Mouse (Mus musculus): Measurements from ENCODE around the gene Alg12.
"Not testable (repeated sequence)": the region's sequence is repeated elsewhere in the genome, so short reads cannot be mapped to it uniquely, and the experiment has no call there.

The Alg12 gene

GRCm38 (mm10) chr15:88830696-88831095 is 11.6 kb upstream of the Alg12 start:
- DNase-seq, result peak in 1 of 2 experiments; percentile 6

GRCm38 (mm10) chr15:88829791-88830440 is 10.8 kb upstream of the Alg12 start:
- DNase-seq, result peak in 1 of 2 experiments; percentile 25

- DNase-seq, result peak; percentile 96 to 98
These were observed 9.9 kb upstream of the Alg12 start for GRCm38 (mm10) chr15:88828800-88829705.

- peak; percentile 92 to 93 for DNase-seq
These were observed 9.1 kb upstream of the Alg12 start for GRCm38 (mm10) chr15:88827991-88828799.

- DNase-seq, result peak; percentile 46 to 73
These were observed 8.3 kb upstream of the Alg12 start for GRCm38 (mm10) chr15:88827466-88827865.

GRCm38 (mm10) chr15:88823376-88823775 is 4.3 kb upstream of the Alg12 start:
- DNase-seq, result no peak

- no peak for DNase-seq
These were observed 3.4 kb upstream of the Alg12 start for GRCm38 (mm10) chr15:88822513-88822912.

GRCm38 (mm10) chr15:88821403-88821802 is 2.3 kb upstream of the Alg12 start:
- no peak for DNase-seq

GRCm38 (mm10) chr15:88819906-88820303 is 787 bp upstream of the Alg12 start:
- DNase-seq, result no peak

- DNase-seq, result no peak
These were observed 3.9 kb downstream of the Alg12 start for GRCm38 (mm10) chr15:88815196-88815700.

GRCm38 (mm10) chr15:88814411-88815047 is 4.6 kb downstream of the Alg12 start:
- DNase-seq, result no peak

- DNase-seq, result not testable (repeated sequence)
These were observed 5.2 kb downstream of the Alg12 start for GRCm38 (mm10) chr15:88813873-88814272.

GRCm38 (mm10) chr15:88813262-88813661 is 5.9 kb downstream of the Alg12 start:
- DNase-seq, result no peak

GRCm38 (mm10) chr15:88810369-88810768 is 8.7 kb downstream of the Alg12 start:
- no peak for DNase-seq

GRCm38 (mm10) chr15:88808121-88808520 is 11.0 kb downstream of the Alg12 start:
- DNase-seq, result no peak

- no peak for DNase-seq
These were observed 16.8 kb downstream of the Alg12 start for GRCm38 (mm10) chr15:88802348-88802747.

- DNase-seq, result no peak
These were observed 17.2 kb downstream of the Alg12 start for GRCm38 (mm10) chr15:88801903-88802302.

GRCm38 (mm10) chr15:88800921-88801354 is 18.2 kb downstream of the Alg12 start:
- no peak for DNase-seq

GRCm38 (mm10) chr15:88799950-88800371 is 19.2 kb downstream of the Alg12 start:
- DNase-seq, result no peak

- DNase-seq, result not testable (repeated sequence)
These were observed 24.4 kb downstream of the Alg12 start for GRCm38 (mm10) chr15:88794729-88795128.

GRCm38 (mm10) chr15:88792140-88792850 is 26.8 kb downstream of the Alg12 start:
- DNase-seq, result no peak

- DNase-seq, result not testable (repeated sequence)
These were observed 44.5 kb downstream of the Alg12 start for GRCm38 (mm10) chr15:88774630-88775029.

All from cerebellum, postnatal 14 days (tissue).